Mouse (Mus musculus) neural tube, embryonic 14.5 days (tissue): ENCODE data around the gene Psme2. TPM values are rescaled to one million over a fixed set of nuclear protein-coding genes. Genes with fewer than 3 reads are reported as not detected.
A peak's percentile ranks its signal among the peaks of the same experiment; 100 is the strongest.

Source experiments
- ATAC-seq: fragments of 200-750 bp; cut with Nextera tagmentation; 2 replicates; pipeline ENCODE4 v1.8.0; 2017; ENCODE audit warnings: low read depth, mild to moderate bottlenecking, moderate TSS enrichment, moderate library complexity
- H3K27ac ChIP-seq: fragments of 300-500 bp; sonication (generic); 2 replicates; pipeline ENCODE4 v1.5.1; 2014; ENCODE audit warnings: low read depth, mild to moderate bottlenecking, control low read depth, low read length, moderate library complexity, mixed read lengths
- H3K27me3 ChIP-seq: fragments of 300-500 bp; sonication (generic); 2 replicates; pipeline ENCODE4 v1.6.1; 2014; ENCODE audit warnings: low read length; ENCODE audit not compliant: control insufficient read depth, insufficient read depth
- H3K36me3 ChIP-seq: fragments of 300-500 bp; sonication (generic); 2 replicates; pipeline ENCODE4 v1.6.1; 2014; ENCODE audit warnings: low read length, mixed read lengths; ENCODE audit not compliant: control insufficient read depth, insufficient read depth
- H3K4me1 ChIP-seq: fragments of 300-500 bp; sonication (generic); 2 replicates; pipeline ENCODE4 v1.6.1; 2014; ENCODE audit warnings: low read length; ENCODE audit not compliant: control insufficient read depth, insufficient read depth
- H3K4me2 ChIP-seq: fragments of 300-500 bp; sonication (generic); 2 replicates; pipeline ENCODE4 v1.6.1; 2014; ENCODE audit warnings: mild to moderate bottlenecking, low read depth, low read length, control low read depth
- H3K4me3 ChIP-seq: fragments of 300-500 bp; sonication (generic); 2 replicates; pipeline ENCODE4 v1.5.1; 2014; ENCODE audit warnings: low read depth, low read length, control low read depth, mixed read lengths
- H3K9ac ChIP-seq: fragments of 300-500 bp; sonication (generic); replicated peaks from 2 replicates; pipeline ENCODE4 v1.6.1; 2014; ENCODE audit warnings: low read depth, mild to moderate bottlenecking, control low read depth, low read length, mixed read lengths
- H3K9me3 ChIP-seq: fragments of 300-500 bp; sonication (generic); 2 replicates; pipeline ENCODE4 v1.6.1; 2016; ENCODE audit warnings: low read length; ENCODE audit not compliant: control insufficient read depth
- WGBS: fragments of 180-500 bp; shearing (Covaris S2); extraction: QIAGEN DNeasy Blood & Tissue Kit; methylation state at CpG from one replicate; pipeline ENCODE4 v1.1.7; 2014; 5-methylcytosine and 5-hydroxymethylcytosine counted together
- polyA plus RNA-seq: library from polyadenylated mRNA; unstranded; fragments of >200 nt; fragmentation: Nextera tagmentation; extraction: Ambion mirVana; gene quantifications from 2 replicates; pipeline ENCODE4 v1.2.1, GENCODE M21; 2014

Psme2 gene
- polyA plus RNA-seq, 1 experiment from 2014 or later = 162 TPM

- Histone ChIP-seq H3K4me1 (no peaks in the 10 kb centered on the region), H3K27ac (no peak overlapping the region), H3K4me3 (no peak overlapping the region), H3K27me3 (no peaks in the 10 kb centered on the region), H3K4me2 (no peak overlapping the region), H3K9ac (no peak overlapping the region), H3K9me3 (no peaks in the 10 kb centered on the region), H3K36me3 (no peaks in the 10 kb centered on the region)
- ATAC-seq = no peak
- 87% methylated on average over 2 of the region's 2 CpGs for WGBS
These were observed 25.9 kb upstream of the Psme2 start for GRCm38 (mm10) chr14:55616844-55617243.

DNA sequence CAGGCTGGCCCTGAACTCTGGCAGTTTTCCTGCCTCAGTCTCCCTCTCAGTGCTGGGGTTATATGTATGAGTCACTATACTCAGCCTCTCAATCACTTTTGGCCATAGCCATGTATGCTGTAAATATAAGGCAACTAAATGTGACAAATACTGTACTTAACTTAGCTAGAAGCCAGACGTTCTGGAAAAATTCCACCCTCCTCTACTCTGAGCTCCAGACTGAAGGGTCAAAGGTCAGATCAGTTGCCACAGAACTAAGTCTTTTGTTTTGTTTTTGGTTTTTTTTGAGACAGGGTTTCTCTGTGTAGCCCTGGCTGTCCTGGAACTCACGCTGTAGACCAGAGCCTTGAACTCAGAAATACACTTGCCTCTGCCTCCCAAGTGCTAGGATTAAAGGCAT is 25.0 kb upstream of the Psme2 start:
- no peak for ATAC-seq
- Histone ChIP-seq H3K27me3 (no peaks in the 10 kb centered on the region), H3K4me2 (no peak overlapping the region), H3K4me1 (no peaks in the 10 kb centered on the region), H3K4me3 (no peak overlapping the region), H3K9me3 (no peaks in the 10 kb centered on the region), H3K36me3 (no peaks in the 10 kb centered on the region), H3K9ac (no peak overlapping the region), H3K27ac (no peak overlapping the region)
- WGBS = 55% methylated on average over 2 of the region's 2 CpGs

DNA sequence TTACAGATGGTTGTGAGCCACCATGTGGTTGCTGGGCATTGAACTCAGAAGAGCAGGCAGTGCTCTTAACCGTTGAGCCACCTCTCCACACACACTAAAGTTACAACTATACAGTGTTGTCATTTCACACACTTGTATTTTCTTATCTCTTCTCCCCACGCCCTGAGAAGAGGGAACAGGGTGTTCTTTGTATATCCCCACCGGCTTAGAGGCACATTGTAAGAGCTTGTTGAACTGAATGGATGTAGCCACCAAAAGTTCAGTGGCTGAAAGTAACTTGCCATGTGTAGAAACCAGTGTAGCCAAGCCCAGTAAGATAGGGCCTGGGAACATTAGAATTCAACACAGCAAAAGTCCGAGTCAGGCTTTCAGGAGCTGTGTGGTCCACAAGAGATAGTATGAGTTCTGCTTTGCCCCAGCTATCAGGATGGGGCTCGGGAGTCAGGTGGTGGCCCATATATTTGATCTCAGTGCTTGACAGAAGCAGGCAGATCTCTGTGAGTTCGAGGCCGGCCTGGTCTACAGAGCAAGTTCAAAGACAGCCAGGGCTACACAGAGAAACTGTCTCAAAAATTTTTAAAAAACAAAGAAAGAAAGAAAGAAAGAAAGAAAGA is 23.8 kb upstream of the Psme2 start:
- Histone ChIP-seq H3K4me3 (no peak overlapping the region), H3K27me3 (no peaks in the 10 kb centered on the region), H3K4me2 (no peak overlapping the region), H3K27ac (no peak overlapping the region), H3K36me3 (no peaks in the 10 kb centered on the region), H3K4me1 (no peaks in the 10 kb centered on the region), H3K9ac (no peak overlapping the region), H3K9me3 (no peaks in the 10 kb centered on the region)
- no peak for ATAC-seq
- WGBS = 77% methylated on average over 7 of the region's 7 CpGs

DNA sequence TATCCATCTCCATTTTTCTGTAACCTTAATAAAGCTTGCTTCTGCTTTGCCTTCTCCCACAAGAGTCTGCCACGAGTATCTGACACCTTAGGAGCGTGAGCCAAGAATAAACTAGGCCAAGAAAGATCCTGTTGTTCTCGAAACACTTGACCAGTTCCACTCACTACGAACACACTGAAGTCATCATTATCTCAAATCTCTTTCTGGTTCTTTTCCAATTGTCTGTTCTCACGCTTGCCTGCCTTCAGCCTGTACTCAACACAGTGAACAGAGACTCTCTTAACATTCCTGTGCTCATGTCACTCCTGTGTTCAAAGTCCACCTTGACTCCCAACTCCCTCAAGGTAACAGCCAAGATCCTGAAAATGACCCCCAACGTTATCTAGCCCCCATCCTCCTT is 22.4 kb upstream of the Psme2 start:
- no peak overlapping the region for H3K9ac ChIP-seq
- no peak for ATAC-seq
- H3K27ac ChIP-seq = no peak overlapping the region
- no peak overlapping the region for H3K4me3 ChIP-seq
- no peaks in the 10 kb centered on the region for H3K4me1 ChIP-seq
- no peaks in the 10 kb centered on the region for H3K27me3 ChIP-seq
- no peaks in the 10 kb centered on the region for H3K9me3 ChIP-seq
- peaks cover 4% of the 10 kb centered on the region; the same call in 1 of the 2 replicates for H3K36me3 ChIP-seq
- no peak overlapping the region for H3K4me2 ChIP-seq
- WGBS = 80% methylated on average over 6 of the region's 6 CpGs

GRCm38 (mm10) chr14:55608339-55608738 is 17.4 kb upstream of the Psme2 start:
- H3K9ac ChIP-seq = no peak overlapping the region
- no peak overlapping the region for H3K27ac ChIP-seq
- no peak overlapping the region for H3K4me2 ChIP-seq
- H3K4me1 ChIP-seq = no peaks in the 10 kb centered on the region
- no peak overlapping the region for H3K4me3 ChIP-seq
- H3K27me3 ChIP-seq = no peaks in the 10 kb centered on the region
- peaks cover 19% of the 10 kb centered on the region for H3K36me3 ChIP-seq
- ATAC-seq = no peak
- no peaks in the 10 kb centered on the region for H3K9me3 ChIP-seq
- 97% methylated on average over 6 of the region's 6 CpGs for WGBS

DNA sequence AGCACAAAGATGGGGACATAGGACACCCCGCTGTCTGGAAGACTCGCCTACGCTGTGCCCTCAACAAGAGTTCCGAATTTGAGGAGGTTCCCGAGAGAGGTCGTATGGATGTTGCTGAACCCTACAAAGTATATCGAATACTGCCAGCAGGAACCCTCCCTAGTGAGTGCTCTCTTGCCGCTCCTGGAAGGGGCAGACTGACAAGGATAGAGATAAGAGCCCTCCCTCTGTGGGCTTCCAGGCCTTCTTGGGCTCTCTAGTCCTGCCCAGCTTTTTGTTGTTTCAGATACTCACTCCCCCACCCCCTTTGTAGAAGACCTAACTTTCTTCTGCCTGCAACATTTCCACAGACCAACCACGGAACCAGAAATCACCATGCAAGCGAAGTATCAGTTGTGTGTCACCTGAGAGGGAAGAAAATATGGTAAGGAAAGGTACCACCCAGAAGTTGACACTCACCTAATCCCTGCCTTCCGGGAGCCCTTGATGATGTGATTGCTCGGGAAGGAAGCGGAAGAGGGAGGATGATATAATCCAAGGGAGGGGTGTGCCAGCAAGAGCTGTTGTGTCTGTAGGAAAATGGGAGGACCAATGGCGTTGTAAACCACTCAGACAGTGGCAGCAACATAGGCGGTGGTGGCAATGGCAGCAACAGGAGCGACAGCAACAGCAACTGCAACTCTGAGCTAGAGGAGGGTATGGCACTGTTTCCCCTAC is 15.0 kb upstream of the Psme2 start:
- WGBS = 94% methylated on average over 16 of the region's 16 CpGs
- Histone ChIP-seq H3K36me3 (peaks cover 39% of the 10 kb centered on the region), H3K27ac (no peak overlapping the region)

GRCm38 (mm10) chr14:55604823-55605222 is 13.9 kb upstream of the Psme2 start:
- Histone ChIP-seq H3K27me3 (no peaks in the 10 kb centered on the region), H3K36me3 (peaks cover 49% of the 10 kb centered on the region), H3K4me3 (no peak overlapping the region), H3K9ac (no peak overlapping the region), H3K9me3 (no peaks in the 10 kb centered on the region), H3K27ac (no peak overlapping the region), H3K4me2 (no peak overlapping the region), H3K4me1 (no peaks in the 10 kb centered on the region)
- WGBS = 88% methylated on average over 11 of the region's 11 CpGs
- no peak for ATAC-seq

More for the DNA sequence above, 15.0 kb upstream of the Psme2 start:
- H3K9ac ChIP-seq = no peak overlapping the region
- H3K27me3 ChIP-seq = no peaks in the 10 kb centered on the region
- no peaks in the 10 kb centered on the region for H3K4me1 ChIP-seq
- no peak overlapping the region for H3K4me3 ChIP-seq
- no peaks in the 10 kb centered on the region for H3K9me3 ChIP-seq
- H3K4me2 ChIP-seq = no peak overlapping the region
- ATAC-seq = no peak

GRCm38 (mm10) chr14:55603633-55604576 is 13.0 kb upstream of the Psme2 start:
- peaks cover 59% of the 10 kb centered on the region for H3K36me3 ChIP-seq

More at GRCm38 (mm10) chr14:55603633-55604576, 13.0 kb upstream of the Psme2 start:
- Histone ChIP-seq H3K27ac (peak overlapping the region; percentile 34; the same call in 1 of the 2 replicates), H3K4me1 (no peaks in the 10 kb centered on the region), H3K4me2 (peak overlapping the region; percentile 23), H3K9me3 (no peaks in the 10 kb centered on the region), H3K4me3 (no peak overlapping the region), H3K27me3 (no peaks in the 10 kb centered on the region), H3K9ac (0 out of 2 replicates have a peak overlapping the region, but pooled peaks have one; percentile 48)
- WGBS = 22% methylated on average over 19 of the region's 19 CpGs
- peak; percentile 87 for ATAC-seq
